Mouse (Mus musculus) hindbrain, embryonic 10.5 days (tissue): ENCODE data around the gene Txn1. TPM values are rescaled to one million over a fixed set of nuclear protein-coding genes. Genes with fewer than 3 reads are reported as not detected.

ENCODE experiments used
- DNase-seq: peaks from one replicate; pipeline ENCODE4 v3.0.0-alpha.2; 2017; ENCODE audit warnings: low spot score
- H3K27ac ChIP-seq: fragments of 300-500 bp; sonication (generic); 2 replicates; pipeline ENCODE4 v1.5.1; 2016; ENCODE audit warnings: mild to moderate bottlenecking, moderate library complexity
- H3K27me3 ChIP-seq: fragments of 300-500 bp; sonication (generic); 2 replicates; pipeline ENCODE4 v1.6.1; 2016; ENCODE audit warnings: mild to moderate bottlenecking; ENCODE audit not compliant: poor library complexity, insufficient read depth, severe bottlenecking
- H3K36me3 ChIP-seq: fragments of 300-500 bp; sonication (generic); 2 replicates; pipeline ENCODE4 v1.6.1; 2016; ENCODE audit warnings: mild to moderate bottlenecking, moderate library complexity
- H3K4me1 ChIP-seq: fragments of 300-500 bp; sonication (generic); replicated peaks from 2 replicates; pipeline ENCODE4 v1.6.1; 2016; ENCODE audit warnings: mild to moderate bottlenecking
- H3K4me3 ChIP-seq: fragments of 300-500 bp; sonication (generic); 2 replicates; pipeline ENCODE4 v1.5.1; 2016; ENCODE audit warnings: mild to moderate bottlenecking, moderate library complexity
- H3K9me3 ChIP-seq: fragments of 300-500 bp; sonication (generic); 2 replicates; pipeline ENCODE4 v1.6.1; 2016; ENCODE audit warnings: mild to moderate bottlenecking, moderate library complexity
- WGBS: fragments of 180-500 bp; shearing (Covaris S2); methylation state at CpG from one replicate; pipeline ENCODE4 v1.1.7; 2016; 5-methylcytosine and 5-hydroxymethylcytosine counted together
- polyA plus RNA-seq: library from polyadenylated mRNA; unstranded; fragments of >200 nt; fragmentation: Nextera tagmentation; extraction: Ambion mirVana; gene quantifications from 2 replicates; pipeline ENCODE4 v1.2.1, GENCODE M21; 2016

Gene Txn1
- polyA plus RNA-seq, 1 experiment from 2014 or later: 413 TPM

DNA sequence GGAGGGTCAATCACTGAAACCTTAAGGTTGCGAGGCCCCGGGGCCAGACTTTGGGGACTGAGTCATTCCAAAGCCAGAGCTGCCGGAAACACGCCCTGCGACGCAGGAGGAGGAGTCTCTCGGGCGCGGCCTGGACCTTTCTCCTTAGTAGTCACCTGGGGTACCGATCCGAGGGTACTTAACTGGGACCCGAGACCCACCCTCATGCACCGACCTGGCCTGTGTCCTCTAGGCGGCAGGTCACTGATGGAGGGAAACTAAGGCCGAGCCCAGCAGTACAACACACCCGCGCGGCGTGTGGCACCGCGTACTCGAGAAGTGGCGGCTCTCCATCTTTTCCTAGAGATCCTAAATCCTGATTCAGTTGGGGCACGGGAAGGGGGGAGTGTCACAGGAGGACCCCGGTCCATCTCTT lies 660 bp downstream of the Txn1 start:
- peaks cover 13% of the 10 kb centered on the region for H3K9me3 ChIP-seq
- WGBS: under 1% methylated on average over 25 of the region's 25 CpGs

DNA sequence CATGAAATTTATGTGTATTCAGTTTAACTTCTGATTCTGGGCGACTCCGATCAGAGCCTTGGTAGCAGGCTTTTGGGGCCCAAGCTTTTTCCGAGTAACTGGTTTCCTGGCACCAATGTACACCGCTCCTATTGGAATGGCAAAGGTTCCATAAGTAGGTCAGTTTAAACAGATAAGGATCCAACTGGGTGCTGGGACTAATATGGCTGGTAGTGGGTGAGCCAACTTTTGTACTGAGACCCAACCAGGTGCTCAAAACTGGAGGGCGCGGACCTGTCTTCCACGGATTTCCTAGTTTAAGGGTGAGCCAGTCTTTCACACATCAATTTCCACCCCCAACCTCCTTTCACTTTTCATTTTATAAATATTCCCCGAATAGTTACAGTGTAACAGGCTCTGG lies 1.2 kb downstream of the Txn1 start:
- 74% methylated on average over 8 of the region's 8 CpGs for WGBS
- DNase-seq: no peak
- H3K27ac ChIP-seq: peak overlapping the region; percentile 97

More for the DNA sequence above, 660 bp downstream of the Txn1 start:
- H3K4me3 ChIP-seq: peak overlapping the region; percentile 76
- H3K4me1 ChIP-seq: peaks cover 38% of the 10 kb centered on the region
- H3K27me3 ChIP-seq: peaks cover 6% of the 10 kb centered on the region; the same call in 1 of the 2 replicates
- no peak for DNase-seq
- H3K36me3 ChIP-seq: peaks cover 37% of the 10 kb centered on the region
- peak overlapping the region; percentile 97 for H3K27ac ChIP-seq

DNA sequence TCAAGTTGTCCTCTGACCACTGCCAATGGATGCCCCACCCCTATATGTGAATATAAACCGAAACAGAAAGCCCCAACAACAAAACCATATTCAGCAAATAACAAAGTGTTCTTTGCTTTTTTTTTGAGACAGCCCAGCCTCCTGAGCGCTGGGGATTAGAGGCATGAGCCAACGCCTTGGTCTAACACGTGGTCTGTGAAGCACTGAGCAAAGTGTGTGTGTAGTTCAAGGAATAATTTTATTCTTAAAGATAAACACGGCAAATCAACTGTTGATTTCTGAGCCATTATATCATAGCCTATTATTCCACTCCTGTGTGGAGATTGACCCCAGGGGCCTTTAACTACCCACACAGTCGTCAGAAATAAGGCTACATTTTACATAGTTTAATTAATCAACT lies 1.6 kb downstream of the Txn1 start:
- WGBS: 85% methylated on average over 6 of the region's 6 CpGs
- Histone ChIP-seq H3K27me3 (peaks cover 6% of the 10 kb centered on the region; the same call in 1 of the 2 replicates), H3K27ac (no peak overlapping the region), H3K36me3 (peaks cover 47% of the 10 kb centered on the region), H3K9me3 (peaks cover 13% of the 10 kb centered on the region), H3K4me3 (peak overlapping the region; percentile 76), H3K4me1 (peaks cover 38% of the 10 kb centered on the region)
- DNase-seq: no peak

More for the DNA sequence above, 1.2 kb downstream of the Txn1 start:
- H3K9me3 ChIP-seq: peaks cover 13% of the 10 kb centered on the region
- peaks cover 38% of the 10 kb centered on the region for H3K4me1 ChIP-seq
- peak overlapping the region; percentile 76 for H3K4me3 ChIP-seq
- H3K36me3 ChIP-seq: peaks cover 42% of the 10 kb centered on the region
- peaks cover 6% of the 10 kb centered on the region; the same call in 1 of the 2 replicates for H3K27me3 ChIP-seq

DNA sequence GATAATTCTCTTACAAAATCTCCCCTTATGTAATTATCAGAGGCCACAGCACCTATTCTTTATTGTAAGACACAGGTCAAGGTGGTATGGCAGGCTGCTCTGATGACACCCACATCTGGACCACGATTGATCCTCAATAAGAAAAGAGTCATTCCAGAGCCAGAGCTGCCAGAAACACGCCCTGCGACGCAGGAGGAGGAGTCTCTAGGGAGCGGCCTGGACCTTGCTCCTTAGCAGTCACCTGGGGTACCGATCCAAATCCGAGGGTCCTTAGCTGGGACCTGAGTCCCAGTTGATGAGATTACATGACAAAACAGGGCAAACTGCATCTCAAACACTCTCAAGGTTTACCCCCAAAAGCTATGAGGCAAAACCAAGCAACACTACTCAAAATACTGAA lies 2.4 kb downstream of the Txn1 start:
- Histone ChIP-seq H3K4me1 (peaks cover 38% of the 10 kb centered on the region), H3K27me3 (peaks cover 4% of the 10 kb centered on the region; the same call in 1 of the 2 replicates), H3K36me3 (peaks cover 54% of the 10 kb centered on the region), H3K4me3 (0 out of 2 replicates have a peak overlapping the region, but pooled peaks have one; percentile 13), H3K9me3 (peaks cover 13% of the 10 kb centered on the region), H3K27ac (no peak overlapping the region)
- DNase-seq: no peak
- WGBS: 89% methylated on average over 7 of the region's 7 CpGs

DNA sequence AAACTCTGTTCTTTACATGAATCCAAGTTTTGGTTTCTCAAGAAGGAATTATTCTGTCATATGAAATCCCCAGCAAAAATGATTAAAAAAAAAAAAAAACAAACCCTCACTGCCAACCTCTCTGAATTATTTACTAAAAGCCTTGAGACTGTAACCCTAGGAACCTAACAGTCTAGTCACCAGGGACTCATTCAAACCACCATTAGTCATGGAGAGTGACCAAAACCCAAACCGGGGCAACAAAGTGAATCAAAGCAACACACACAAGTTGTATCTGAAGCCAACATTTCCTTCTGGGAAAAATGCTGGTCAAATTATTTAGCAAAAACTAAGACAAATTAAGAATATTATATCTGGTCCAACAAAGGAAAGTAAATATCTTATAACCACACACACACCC lies 3.3 kb downstream of the Txn1 start:
- peaks cover 63% of the 10 kb centered on the region for H3K36me3 ChIP-seq

DNA sequence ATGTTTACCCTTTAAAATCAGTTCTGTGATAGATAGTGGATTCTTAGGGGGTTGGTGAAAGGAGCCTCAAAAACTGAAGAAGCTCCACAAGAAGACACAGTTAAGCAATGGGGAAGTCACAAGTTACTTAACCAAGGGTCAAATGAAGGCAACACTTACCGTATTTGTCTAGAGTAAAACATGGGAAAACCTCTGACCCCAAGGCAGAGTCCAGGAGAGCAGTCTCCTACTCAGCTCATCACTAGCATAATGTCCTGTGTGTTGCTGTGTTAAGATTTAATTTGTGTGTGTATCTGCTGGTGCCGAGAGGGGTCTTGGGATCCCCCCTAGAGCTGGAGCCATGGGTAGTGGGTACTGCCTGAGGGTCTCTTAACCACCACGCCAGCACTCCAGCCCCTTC lies 3.8 kb downstream of the Txn1 start:
- WGBS: 94% methylated on average over 3 of the region's 3 CpGs
- H3K4me3 ChIP-seq: no peak overlapping the region
- peaks cover 34% of the 10 kb centered on the region for H3K4me1 ChIP-seq
- H3K36me3 ChIP-seq: peaks cover 68% of the 10 kb centered on the region
- no peak for DNase-seq
- H3K27ac ChIP-seq: no peak overlapping the region
- peaks cover 13% of the 10 kb centered on the region for H3K9me3 ChIP-seq
- no peaks in the 10 kb centered on the region for H3K27me3 ChIP-seq

More for the DNA sequence above, 3.3 kb downstream of the Txn1 start:
- DNase-seq: no peak
- Histone ChIP-seq H3K4me1 (peaks cover 38% of the 10 kb centered on the region), H3K27ac (no peak overlapping the region), H3K27me3 (no peaks in the 10 kb centered on the region), H3K4me3 (no peak overlapping the region), H3K9me3 (peaks cover 13% of the 10 kb centered on the region)
- WGBS: 94% methylated on average over 1 of the region's 1 CpGs

DNA sequence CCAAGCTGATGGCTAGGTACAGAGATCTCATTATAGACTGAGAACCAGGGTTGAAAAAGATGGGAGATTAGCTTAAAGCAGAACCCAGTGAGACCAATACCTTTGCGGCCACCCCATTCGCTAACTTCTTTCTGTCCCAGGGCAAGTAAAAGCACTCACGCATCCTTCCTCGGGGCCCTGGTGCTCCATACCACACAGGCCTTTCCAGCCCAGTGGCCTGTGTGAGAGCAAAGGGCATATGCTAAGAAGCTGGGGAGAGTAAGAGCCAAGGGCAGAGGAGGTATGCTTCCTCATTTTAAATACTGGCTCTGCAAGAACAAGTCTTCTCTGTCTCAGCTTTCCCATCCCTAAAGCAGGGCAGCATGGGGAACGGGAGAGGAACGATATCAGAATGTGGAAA lies 6.3 kb downstream of the Txn1 start:
- Histone ChIP-seq H3K36me3 (peaks cover 94% of the 10 kb centered on the region), H3K4me3 (no peak overlapping the region), H3K27me3 (no peaks in the 10 kb centered on the region), H3K4me1 (peaks cover 16% of the 10 kb centered on the region), H3K27ac (no peak overlapping the region), H3K9me3 (peaks cover 13% of the 10 kb centered on the region)
- no peak for DNase-seq
- 96% methylated on average over 6 of the region's 6 CpGs for WGBS

DNA sequence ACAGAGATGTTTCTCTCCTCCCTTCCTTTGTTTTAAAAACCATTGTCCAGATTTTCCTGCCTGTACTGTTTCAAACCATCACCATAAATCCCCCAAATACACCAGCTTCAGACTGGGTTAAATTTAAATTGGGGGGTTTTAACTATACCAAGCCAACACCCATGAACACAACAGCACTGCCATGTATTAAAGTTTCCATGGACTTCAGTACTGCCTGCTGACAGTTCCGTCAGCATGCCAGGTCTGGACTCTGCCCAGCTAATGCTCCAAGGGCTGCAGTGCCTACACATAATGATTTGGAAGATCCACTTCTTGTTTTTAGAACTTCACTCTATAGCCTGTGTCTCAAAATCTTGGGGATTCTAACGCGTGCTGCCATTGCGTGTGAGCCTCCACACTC lies 8.7 kb downstream of the Txn1 start:
- DNase-seq: no peak
- no peak overlapping the region for H3K27ac ChIP-seq
- 98% methylated on average over 4 of the region's 4 CpGs for WGBS
- peaks cover 100% of the 10 kb centered on the region for H3K36me3 ChIP-seq
- no peaks in the 10 kb centered on the region for H3K4me1 ChIP-seq
- H3K9me3 ChIP-seq: peaks cover 13% of the 10 kb centered on the region
- no peaks in the 10 kb centered on the region for H3K27me3 ChIP-seq
- no peak overlapping the region for H3K4me3 ChIP-seq

DNA sequence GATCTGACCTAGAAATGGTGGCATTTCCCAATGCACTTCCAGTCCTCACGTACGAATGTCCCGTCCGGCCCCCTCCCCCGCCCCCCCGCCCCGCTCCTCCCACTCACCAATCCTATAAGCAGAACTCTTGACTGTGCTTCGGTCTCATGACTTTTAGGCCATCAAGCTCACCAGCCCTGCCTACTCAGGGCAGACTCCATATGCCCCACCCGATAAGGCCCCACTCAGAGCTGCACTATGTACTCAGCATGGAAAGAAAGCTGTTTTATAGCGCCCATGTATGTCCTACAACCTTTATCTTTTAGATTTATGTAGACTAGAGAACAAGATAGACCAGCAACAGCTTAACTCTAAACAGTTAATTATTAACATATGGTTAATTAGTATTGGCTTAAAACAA lies 9.2 kb downstream of the Txn1 start:
- WGBS: 86% methylated on average over 10 of the region's 10 CpGs

DNA sequence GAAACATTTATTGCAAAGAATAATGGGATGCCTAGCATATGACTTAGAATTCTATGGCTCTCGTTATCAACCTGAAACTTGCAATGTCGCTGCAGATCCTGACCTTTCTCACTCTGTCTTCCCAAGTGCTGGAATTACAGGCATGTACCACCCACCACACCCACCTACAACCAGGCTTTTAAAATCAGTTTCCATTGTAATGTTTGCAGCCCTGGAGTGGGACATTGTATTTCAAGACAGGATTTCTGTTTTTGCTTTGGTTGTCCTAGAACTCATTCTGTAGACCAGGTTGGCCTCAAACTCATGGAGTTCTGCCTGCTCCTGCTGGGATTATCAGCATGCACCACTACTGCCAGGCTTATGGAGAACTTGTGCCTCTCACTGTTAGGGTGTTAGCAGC lies 13.3 kb downstream of the Txn1 start:
- H3K4me1 ChIP-seq: no peaks in the 10 kb centered on the region
- no peak overlapping the region for H3K4me3 ChIP-seq
- H3K36me3 ChIP-seq: peaks cover 62% of the 10 kb centered on the region
- WGBS: 96% methylated on average over 2 of the region's 2 CpGs
- H3K9me3 ChIP-seq: no peaks in the 10 kb centered on the region
- no peak for DNase-seq
- no peak overlapping the region for H3K27ac ChIP-seq
- no peaks in the 10 kb centered on the region for H3K27me3 ChIP-seq

More for the DNA sequence above, 9.2 kb downstream of the Txn1 start:
- Histone ChIP-seq H3K4me3 (no peak overlapping the region), H3K36me3 (peaks cover 100% of the 10 kb centered on the region), H3K27me3 (no peaks in the 10 kb centered on the region), H3K9me3 (peaks cover 11% of the 10 kb centered on the region), H3K27ac (no peak overlapping the region), H3K4me1 (no peaks in the 10 kb centered on the region)
- DNase-seq: no peak

DNA sequence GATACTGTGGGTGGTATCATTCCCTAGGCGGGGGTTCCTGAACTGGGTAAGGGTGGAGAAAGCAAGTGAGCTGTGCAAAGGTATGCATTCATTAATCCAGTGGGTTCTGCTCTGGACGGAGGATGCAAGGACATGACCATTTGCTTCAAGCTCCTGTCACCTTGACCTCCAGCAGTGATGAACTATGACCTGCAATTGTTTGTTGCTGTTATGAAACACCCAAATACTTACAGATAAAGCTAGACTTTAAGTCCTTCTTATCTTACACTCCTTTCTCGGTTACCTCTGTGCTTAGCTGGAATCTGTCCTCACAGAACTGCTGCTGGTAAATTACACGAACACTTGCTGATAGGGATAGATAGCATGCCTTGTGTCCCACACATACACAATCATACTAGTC lies 15.6 kb downstream of the Txn1 start:
- no peak for DNase-seq
- H3K9me3 ChIP-seq: no peaks in the 10 kb centered on the region
- no peak overlapping the region for H3K4me3 ChIP-seq

DNA sequence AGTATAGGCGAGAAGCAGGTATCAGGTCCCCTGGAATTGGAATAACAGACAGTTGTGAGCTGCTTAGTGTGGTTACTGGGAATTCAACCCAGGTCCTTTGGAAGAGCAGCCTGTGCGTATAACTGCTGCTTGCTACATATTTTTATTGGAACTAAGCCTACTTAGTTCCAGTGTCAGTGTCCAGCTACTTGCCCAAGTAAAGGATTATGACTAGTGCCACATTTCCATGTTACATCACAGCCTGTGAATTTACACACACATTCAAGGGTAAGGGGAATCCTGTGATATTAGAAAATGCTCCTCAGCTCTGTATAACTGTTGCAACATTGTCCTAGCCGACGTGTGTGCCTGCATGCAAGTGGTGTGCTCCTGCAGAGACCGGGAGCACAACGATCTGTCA lies 18.9 kb downstream of the Txn1 start:
- no peak for DNase-seq
- Histone ChIP-seq H3K27ac (no peak overlapping the region), H3K36me3 (peaks cover 6% of the 10 kb centered on the region), H3K27me3 (no peaks in the 10 kb centered on the region), H3K9me3 (peaks cover 7% of the 10 kb centered on the region; the same call in 1 of the 2 replicates), H3K4me1 (0 out of 2 replicates have a peak, but pooled peaks cover 3% of the 10 kb centered on the region), H3K4me3 (no peak overlapping the region)
- 89% methylated on average over 6 of the region's 6 CpGs for WGBS

More for the DNA sequence above, 15.6 kb downstream of the Txn1 start:
- H3K36me3 ChIP-seq: peaks cover 40% of the 10 kb centered on the region
- H3K27ac ChIP-seq: no peak overlapping the region
- WGBS: 93% methylated on average over 4 of the region's 4 CpGs
- no peaks in the 10 kb centered on the region for H3K27me3 ChIP-seq
- H3K4me1 ChIP-seq: 0 out of 2 replicates have a peak, but pooled peaks cover 3% of the 10 kb centered on the region

DNA sequence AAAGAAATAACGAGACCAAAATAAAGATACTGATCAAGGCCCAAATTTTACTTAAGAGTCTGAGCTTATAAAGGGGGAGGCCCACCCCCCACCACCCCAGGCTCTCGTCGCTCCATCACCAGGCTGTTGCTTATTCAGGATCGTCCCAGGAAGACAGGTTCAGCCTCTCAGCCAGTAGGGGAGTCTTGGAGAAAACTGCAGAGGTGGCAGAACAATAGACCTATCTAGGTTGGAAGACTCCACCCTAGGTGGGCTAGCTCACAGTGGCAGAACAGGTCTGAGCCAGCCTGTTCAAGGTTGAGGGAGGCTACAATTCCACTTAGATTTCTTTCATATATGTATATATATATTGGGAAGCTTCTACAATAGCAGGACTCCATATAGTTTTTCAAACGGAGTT lies 22.0 kb downstream of the Txn1 start:
- no peak for DNase-seq
- 78% methylated on average over 5 of the region's 5 CpGs for WGBS
- Histone ChIP-seq H3K4me3 (no peak overlapping the region), H3K27ac (no peak overlapping the region), H3K4me1 (0 out of 2 replicates have a peak, but pooled peaks cover 3% of the 10 kb centered on the region), H3K9me3 (peaks cover 8% of the 10 kb centered on the region; the same call in 1 of the 2 replicates), H3K36me3 (no peaks in the 10 kb centered on the region), H3K27me3 (no peaks in the 10 kb centered on the region)
